Mouse (Mus musculus) liver, postnatal 0 days (tissue): ENCODE measurements around the gene Rbfox1.

Source experiments
- CTCF ChIP-seq: sonication (generic); IDR thresholded peaks from 2 replicates; pipeline ENCODE4 v1.5.1; 2016; ENCODE audit warnings: antibody characterized with exemption, low read depth
- EP300 ChIP-seq: IDR thresholded peaks from 2 replicates; pipeline ENCODE4 v1.6.1; 2016; ENCODE audit warnings: antibody characterized with exemption, low read depth, mild to moderate bottlenecking

- no peak for TF ChIP-seq CTCF
- no peak for TF ChIP-seq EP300
These were observed 497.6 kb downstream of the Rbfox1 start for GRCm38 (mm10) chr16:6382712-6383111.
